Mouse (Mus musculus): ENCODE measurements around the gene Fbxo42. TPM values are rescaled to one million over a fixed set of nuclear protein-coding genes. Genes with fewer than 3 reads are reported as not detected.
"Not testable (repeated sequence)": the region's sequence is repeated elsewhere in the genome, so short reads cannot be mapped to it uniquely, and the experiment has no call there.

Fbxo42 gene
- polyA plus RNA-seq, 1 experiment from 2014 or later: 25.5 TPM

DNA sequence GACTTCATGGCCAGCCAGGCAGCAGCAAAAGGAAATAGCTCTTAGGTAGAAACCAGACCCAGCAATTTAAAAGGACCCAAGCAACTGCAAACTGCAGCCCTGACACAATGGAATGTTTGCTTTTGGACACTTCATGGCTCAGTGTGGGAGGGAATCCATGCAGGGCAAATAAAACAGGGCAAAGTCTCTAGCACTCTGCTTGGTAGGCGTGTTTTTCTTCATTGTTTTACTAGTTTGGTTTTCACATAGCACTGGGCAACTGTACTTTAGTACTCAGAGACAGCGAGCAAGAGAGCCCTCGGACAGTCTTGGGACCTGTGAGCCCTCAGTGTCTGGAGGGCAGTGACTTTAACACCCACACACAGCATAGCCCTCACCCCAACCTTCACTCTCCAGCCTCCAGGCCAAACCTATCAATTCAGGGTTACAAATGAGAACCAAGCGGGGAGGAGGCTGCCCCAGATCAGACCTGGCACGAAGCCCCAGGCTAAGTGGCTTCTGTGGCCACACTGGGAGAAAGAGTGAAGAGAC lies 16.1 kb upstream of the Fbxo42 start:
- peak overlapping the region; percentile 58 for H3K27ac ChIP-seq (ENCODE audit: low read length)
- no peak overlapping the region for H3K4me3 ChIP-seq (ENCODE audit: low read depth, low read length)
- H3K27me3 ChIP-seq (ENCODE audit: control insufficient read depth, insufficient read depth, low read depth, low read length): no peaks in the 10 kb centered on the region
- ATAC-seq: no peak
- H3K36me3 ChIP-seq (ENCODE audit: control insufficient read depth, insufficient read depth, low read length): 0 out of 2 replicates have a peak, but pooled peaks cover 1% of the 10 kb centered on the region
- H3K9ac ChIP-seq (ENCODE audit: low read depth, low read length): no peak overlapping the region
- 56% methylated on average over 5 of the region's 5 CpGs for WGBS
- H3K9me3 ChIP-seq (replicated peaks; ENCODE audit: control insufficient read depth, low read length, poor library complexity, severe bottlenecking): 0 out of 2 replicates have a peak, but pooled peaks cover 2% of the 10 kb centered on the region
- no peak overlapping the region for H3K4me2 ChIP-seq (ENCODE audit: low read length)
- peaks cover 33% of the 10 kb centered on the region for H3K4me1 ChIP-seq (ENCODE audit: control insufficient read depth, insufficient read depth, low read length)

DNA sequence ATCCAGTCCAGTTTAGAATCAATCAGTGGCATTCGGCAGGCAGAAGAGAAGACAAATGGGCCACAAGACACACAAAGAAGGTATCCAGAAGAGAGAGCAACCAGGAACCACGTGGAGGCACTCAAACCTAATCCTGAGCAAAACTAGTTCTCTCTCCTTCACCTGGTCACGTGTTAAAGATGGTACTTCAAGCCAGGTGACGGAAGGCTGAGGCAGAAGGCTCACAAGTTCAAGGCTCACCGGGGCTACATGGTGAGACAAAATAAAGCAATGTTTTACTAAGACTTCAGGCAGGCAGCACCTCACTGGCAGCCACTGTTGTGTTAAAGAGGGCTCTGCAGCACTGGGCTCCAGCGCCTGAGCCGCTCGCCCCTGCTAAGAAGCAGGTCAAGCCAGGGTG lies 15.5 kb upstream of the Fbxo42 start:
- no peak overlapping the region; the same call in 1 of the 2 replicates for H3K27ac ChIP-seq (ENCODE audit: low read length)
- no peak overlapping the region for H3K4me3 ChIP-seq (ENCODE audit: low read depth, low read length)
- H3K27me3 ChIP-seq (ENCODE audit: control insufficient read depth, insufficient read depth, low read depth, low read length): no peaks in the 10 kb centered on the region
- H3K9me3 ChIP-seq (replicated peaks; ENCODE audit: control insufficient read depth, low read length, poor library complexity, severe bottlenecking): no peaks in the 10 kb centered on the region
- peaks cover 38% of the 10 kb centered on the region for H3K4me1 ChIP-seq (ENCODE audit: control insufficient read depth, insufficient read depth, low read length)
- no peak overlapping the region for H3K4me2 ChIP-seq (ENCODE audit: low read length)
- H3K9ac ChIP-seq (ENCODE audit: low read depth, low read length): no peak overlapping the region
- H3K36me3 ChIP-seq (ENCODE audit: control insufficient read depth, insufficient read depth, low read length): no peaks in the 10 kb centered on the region
- ATAC-seq: no peak
- 54% methylated on average over 8 of the region's 8 CpGs for WGBS

DNA sequence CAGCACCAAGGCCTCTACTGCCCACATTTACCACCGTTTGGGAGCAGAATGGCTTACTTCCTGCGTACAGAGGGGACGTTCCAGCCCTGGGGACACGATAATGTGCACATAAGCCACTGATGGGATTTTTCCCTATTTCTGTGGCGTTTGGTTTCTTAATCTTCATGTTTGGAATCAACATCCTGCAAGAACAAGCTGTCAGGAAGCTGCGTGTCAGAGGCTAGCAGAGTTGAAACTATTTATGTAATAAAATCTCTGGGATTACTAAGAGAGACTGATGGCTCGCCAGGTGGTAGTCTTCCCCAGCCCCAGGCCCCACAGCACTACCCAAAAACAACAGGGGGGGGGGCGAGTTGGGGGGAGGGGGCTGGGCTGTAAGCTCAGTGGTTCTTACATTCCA lies 14.5 kb upstream of the Fbxo42 start:
- 59% methylated on average over 8 of the region's 8 CpGs for WGBS
- Histone ChIP-seq H3K4me1 (ENCODE audit: control insufficient read depth, insufficient read depth, low read length) (peaks cover 47% of the 10 kb centered on the region), H3K36me3 (ENCODE audit: control insufficient read depth, insufficient read depth, low read length) (no peaks in the 10 kb centered on the region), H3K9ac (ENCODE audit: low read depth, low read length) (no peak overlapping the region), H3K27me3 (ENCODE audit: control insufficient read depth, insufficient read depth, low read depth, low read length) (no peaks in the 10 kb centered on the region), H3K9me3 (replicated peaks; ENCODE audit: control insufficient read depth, low read length, poor library complexity, severe bottlenecking) (no peaks in the 10 kb centered on the region), H3K4me2 (ENCODE audit: low read length) (no peak overlapping the region), H3K4me3 (ENCODE audit: low read depth, low read length) (no peak overlapping the region), H3K27ac (ENCODE audit: low read length) (no peak overlapping the region)
- no peak for ATAC-seq

- H3K27me3 ChIP-seq (ENCODE audit: control insufficient read depth, insufficient read depth, low read depth, low read length): no peaks in the 10 kb centered on the region
- no peaks in the 10 kb centered on the region for H3K36me3 ChIP-seq (ENCODE audit: control insufficient read depth, insufficient read depth, low read length)
- peak overlapping the region; percentile 48 for H3K27ac ChIP-seq (ENCODE audit: low read length)
- peak overlapping the region; percentile 27; the same call in 1 of the 2 replicates for H3K9ac ChIP-seq (ENCODE audit: low read depth, low read length)
- peaks cover 52% of the 10 kb centered on the region for H3K4me1 ChIP-seq (ENCODE audit: control insufficient read depth, insufficient read depth, low read length)
- no peaks in the 10 kb centered on the region for H3K9me3 ChIP-seq (replicated peaks; ENCODE audit: control insufficient read depth, low read length, poor library complexity, severe bottlenecking)
- 19% methylated on average over 8 of the region's 8 CpGs for WGBS
- no peak overlapping the region for H3K4me2 ChIP-seq (ENCODE audit: low read length)
- no peak overlapping the region for H3K4me3 ChIP-seq (ENCODE audit: low read depth, low read length)
- no peak for ATAC-seq
Measured at GRCm38 (mm10) chr4:141134031-141134441, 13.7 kb upstream of the Fbxo42 start.

- Histone ChIP-seq H3K27me3 (ENCODE audit: control insufficient read depth, insufficient read depth, low read depth, low read length) (no peaks in the 10 kb centered on the region), H3K4me1 (ENCODE audit: control insufficient read depth, insufficient read depth, low read length) (peaks cover 52% of the 10 kb centered on the region), H3K4me2 (ENCODE audit: low read length) (no peak overlapping the region), H3K36me3 (ENCODE audit: control insufficient read depth, insufficient read depth, low read length) (no peaks in the 10 kb centered on the region), H3K27ac (ENCODE audit: low read length) (peak overlapping the region; percentile 60), H3K9ac (ENCODE audit: low read depth, low read length) (peak overlapping the region; percentile 27; the same call in 1 of the 2 replicates), H3K9me3 (replicated peaks; ENCODE audit: control insufficient read depth, low read length, poor library complexity, severe bottlenecking) (no peaks in the 10 kb centered on the region), H3K4me3 (ENCODE audit: low read depth, low read length) (no peak overlapping the region)
- 62% methylated on average over 20 of the region's 20 CpGs for WGBS
- no peak for ATAC-seq
Measured at GRCm38 (mm10) chr4:141134751-141135530, 12.8 kb upstream of the Fbxo42 start.

- no peak for ATAC-seq
- H3K4me2 ChIP-seq (ENCODE audit: low read length): no peak overlapping the region
- WGBS: 73% methylated on average over 7 of the region's 7 CpGs
Measured at GRCm38 (mm10) chr4:141136126-141136525, 11.6 kb upstream of the Fbxo42 start.

GRCm38 (mm10) chr4:141137740-141138139 lies 10.0 kb upstream of the Fbxo42 start:
- H3K4me1 ChIP-seq (ENCODE audit: control insufficient read depth, insufficient read depth, low read length): peaks cover 40% of the 10 kb centered on the region

More at GRCm38 (mm10) chr4:141136126-141136525, 11.6 kb upstream of the Fbxo42 start:
- Histone ChIP-seq H3K27ac (ENCODE audit: low read length) (no peak overlapping the region), H3K9me3 (replicated peaks; ENCODE audit: control insufficient read depth, low read length, poor library complexity, severe bottlenecking) (no peaks in the 10 kb centered on the region), H3K36me3 (ENCODE audit: control insufficient read depth, insufficient read depth, low read length) (no peaks in the 10 kb centered on the region), H3K4me1 (ENCODE audit: control insufficient read depth, insufficient read depth, low read length) (peaks cover 51% of the 10 kb centered on the region), H3K27me3 (ENCODE audit: control insufficient read depth, insufficient read depth, low read depth, low read length) (no peaks in the 10 kb centered on the region), H3K4me3 (ENCODE audit: low read depth, low read length) (no peak overlapping the region), H3K9ac (ENCODE audit: low read depth, low read length) (no peak overlapping the region)

GRCm38 (mm10) chr4:141138425-141139115 lies 9.1 kb upstream of the Fbxo42 start:
- peak overlapping the region; percentile 95 for H3K4me3 ChIP-seq (ENCODE audit: low read depth, low read length)
- peak; percentile 7; the same call in 1 of the 2 replicates for ATAC-seq
- H3K27me3 ChIP-seq (ENCODE audit: control insufficient read depth, insufficient read depth, low read depth, low read length): no peaks in the 10 kb centered on the region
- peak overlapping the region; percentile 95 for H3K27ac ChIP-seq (ENCODE audit: low read length)
- 5% methylated on average over 29 of the region's 29 CpGs for WGBS
- H3K4me1 ChIP-seq (ENCODE audit: control insufficient read depth, insufficient read depth, low read length): peaks cover 40% of the 10 kb centered on the region
- H3K9ac ChIP-seq (ENCODE audit: low read depth, low read length): peak overlapping the region; percentile 91
- H3K4me2 ChIP-seq (ENCODE audit: low read length): peak overlapping the region; percentile 91
- no peaks in the 10 kb centered on the region for H3K9me3 ChIP-seq (replicated peaks; ENCODE audit: control insufficient read depth, low read length, poor library complexity, severe bottlenecking)
- no peaks in the 10 kb centered on the region for H3K36me3 ChIP-seq (ENCODE audit: control insufficient read depth, insufficient read depth, low read length)

More at GRCm38 (mm10) chr4:141137740-141138139, 10.0 kb upstream of the Fbxo42 start:
- ATAC-seq; H3K9ac ChIP-seq (ENCODE audit: low read depth, low read length); H3K27ac ChIP-seq (ENCODE audit: low read length); H3K27me3 ChIP-seq (ENCODE audit: control insufficient read depth, insufficient read depth, low read depth, low read length); H3K4me3 ChIP-seq (ENCODE audit: low read depth, low read length); H3K36me3 ChIP-seq (ENCODE audit: control insufficient read depth, insufficient read depth, low read length); H3K9me3 ChIP-seq (replicated peaks; ENCODE audit: control insufficient read depth, low read length, poor library complexity, severe bottlenecking): not testable (repeated sequence)
- 90% methylated on average over 1 of the region's 3 CpGs for WGBS
- H3K4me2 ChIP-seq (ENCODE audit: low read length): peak overlapping the region; percentile 18; the same call in 1 of the 2 replicates
